Mouse (Mus musculus) spleen, postnatal 10 days (tissue): Measurements from ENCODE around the gene Ppp3ca.
A peak's percentile ranks its signal among the peaks of the same experiment; 100 is the strongest.

Source experiments
- DNase-seq, 2 experiments: peaks; one replicate each; pipeline ENCODE4 v3.0.0; 2021 to 2022; ENCODE audit warnings: low spot score in 2 of 2

Ppp3ca gene

DNA sequence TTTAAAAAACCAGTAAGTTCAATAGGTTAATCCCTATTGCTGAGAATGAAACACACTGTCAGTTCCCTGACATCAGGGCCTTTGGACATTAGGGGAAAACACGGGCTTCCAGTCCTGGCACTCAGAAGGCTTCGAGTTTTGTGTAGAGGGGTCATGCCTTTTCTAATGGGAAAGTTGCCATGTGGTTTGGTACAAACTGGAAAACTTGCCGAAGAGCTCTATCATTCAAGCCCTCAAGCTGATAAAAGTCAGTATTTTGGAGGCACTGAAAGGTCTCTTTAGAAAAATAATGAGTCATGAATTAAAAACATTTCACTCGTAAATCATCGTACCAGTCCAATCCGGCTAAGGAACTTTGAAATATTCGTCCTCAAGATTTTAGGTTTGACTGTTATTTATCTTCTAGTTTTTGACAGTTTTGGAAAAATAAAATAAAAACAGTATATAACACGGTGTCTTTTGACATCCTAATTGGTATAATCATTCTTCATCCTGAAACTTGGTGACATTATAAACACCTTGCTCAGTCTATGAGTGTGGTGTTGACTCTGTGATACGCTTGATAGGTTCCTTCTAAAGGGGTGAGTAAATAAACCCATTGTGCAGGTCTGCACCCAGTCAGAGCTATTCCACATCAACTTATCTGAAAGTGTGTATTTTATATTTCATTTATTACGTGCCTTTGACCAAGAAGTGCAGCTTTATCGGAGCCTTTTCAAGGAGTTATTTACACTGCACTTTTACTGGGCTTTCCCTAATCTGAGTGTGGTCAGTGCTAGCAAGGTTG, 192.3 kb downstream of the Ppp3ca start:
- no peak for DNase-seq

DNA sequence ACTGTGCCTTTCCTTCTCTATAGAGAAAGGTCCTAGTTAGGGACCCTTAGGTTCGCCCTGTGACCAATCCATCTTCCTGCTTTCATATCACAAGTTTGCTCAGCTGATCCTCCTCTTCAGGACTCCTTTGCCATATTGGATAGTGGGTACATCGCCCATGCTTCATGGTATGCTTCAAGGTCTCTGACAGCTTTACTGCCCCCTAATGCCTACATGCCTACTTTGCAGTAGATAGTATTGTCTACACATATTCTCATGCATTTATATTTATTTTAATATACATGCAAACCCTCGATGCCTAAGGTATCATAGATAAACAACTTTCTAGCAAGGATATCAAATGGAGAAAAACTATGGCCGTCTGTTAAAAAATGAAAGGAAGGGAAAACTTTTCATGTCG, 193.2 kb downstream of the Ppp3ca start:
- no peak for DNase-seq

DNA sequence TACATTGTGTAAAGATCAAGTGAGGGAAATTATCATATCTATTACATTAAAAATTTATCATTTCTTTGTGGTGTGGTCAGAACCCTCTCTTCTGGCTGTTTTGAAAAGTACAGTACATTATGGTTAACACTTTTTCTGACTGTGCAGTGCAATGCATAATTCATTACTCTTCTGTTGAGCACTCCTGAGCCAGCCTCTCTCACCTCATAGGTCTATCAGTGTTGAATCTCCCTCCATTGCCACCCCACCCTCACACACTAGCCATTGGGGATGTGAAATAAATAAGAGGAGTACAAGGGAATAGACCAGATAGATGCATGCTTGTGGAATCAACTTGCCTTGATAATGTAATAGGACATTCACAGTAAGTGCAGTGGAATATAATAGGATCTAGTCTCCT, 194.4 kb downstream of the Ppp3ca start:
- DNase-seq = no peak

DNA sequence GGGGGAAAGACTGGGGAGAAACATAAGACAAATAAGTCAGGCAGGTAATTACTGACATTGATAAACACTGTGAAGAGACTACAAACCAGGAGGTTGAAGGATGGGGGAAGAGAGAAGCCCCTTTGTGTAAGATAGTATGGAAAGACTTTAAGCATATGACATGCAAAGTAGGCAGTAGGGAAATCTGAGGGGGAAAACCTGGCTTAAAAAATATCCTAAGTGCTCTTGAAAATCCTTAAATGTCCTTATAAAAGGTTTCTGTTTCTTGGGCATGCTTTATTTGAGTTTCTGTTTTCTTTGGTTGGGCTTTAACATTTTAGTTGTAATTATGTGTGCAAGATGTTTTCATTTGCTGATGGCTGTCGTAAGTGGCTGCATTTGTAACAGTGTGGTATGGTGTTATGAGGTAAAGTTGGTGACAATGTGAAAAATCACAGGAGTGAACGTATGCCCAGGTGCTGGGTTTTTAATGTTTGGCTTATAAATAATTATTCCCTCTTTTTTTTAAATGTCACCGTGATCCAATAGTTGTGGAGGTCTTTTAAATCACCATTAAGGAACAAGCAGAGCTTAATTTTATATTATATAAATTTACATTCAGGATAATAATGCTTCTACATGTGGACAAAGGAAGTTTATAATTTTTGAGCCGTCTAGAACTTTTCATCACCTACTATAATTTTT, 195.4 kb downstream of the Ppp3ca start:
- no peak for DNase-seq

DNA sequence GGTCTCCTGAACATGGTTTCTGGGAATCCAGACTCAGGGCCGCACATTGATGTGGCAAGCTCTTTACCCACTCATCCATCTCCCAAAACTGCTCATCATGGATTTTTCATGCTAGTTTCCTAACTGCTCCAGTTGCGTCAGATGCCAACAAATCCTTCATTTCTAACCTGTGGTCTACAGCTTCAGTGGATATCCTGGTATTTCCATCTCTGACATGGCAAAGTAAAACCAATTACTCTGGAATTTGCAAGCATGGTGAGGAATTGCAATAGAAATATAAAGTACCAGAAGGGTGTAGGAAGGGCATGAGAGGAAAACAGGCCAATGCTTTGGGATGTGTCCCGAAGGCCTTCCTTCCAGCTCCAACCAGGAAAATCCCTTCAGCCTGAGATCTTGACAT, 196.2 kb downstream of the Ppp3ca start:
- no peak for DNase-seq

DNA sequence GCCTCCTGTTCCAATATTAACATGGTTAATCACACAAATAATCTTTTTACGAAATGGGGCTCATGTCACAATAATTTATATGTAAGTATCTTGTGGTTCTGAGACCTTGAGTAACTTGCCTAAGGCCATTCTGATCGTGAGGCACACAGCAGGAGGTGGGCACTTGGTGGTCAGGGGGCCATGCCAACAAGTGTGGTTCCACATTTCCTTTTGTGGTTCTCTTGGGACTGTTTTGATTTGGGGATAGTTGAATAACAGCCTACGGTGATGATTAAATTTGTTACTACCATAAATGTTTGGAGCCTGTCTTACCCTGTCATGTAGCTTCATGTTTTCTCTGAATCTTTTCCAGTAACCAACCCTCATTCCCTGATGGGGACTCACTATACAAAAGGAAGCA, 196.6 kb downstream of the Ppp3ca start:
- DNase-seq = no peak

DNA sequence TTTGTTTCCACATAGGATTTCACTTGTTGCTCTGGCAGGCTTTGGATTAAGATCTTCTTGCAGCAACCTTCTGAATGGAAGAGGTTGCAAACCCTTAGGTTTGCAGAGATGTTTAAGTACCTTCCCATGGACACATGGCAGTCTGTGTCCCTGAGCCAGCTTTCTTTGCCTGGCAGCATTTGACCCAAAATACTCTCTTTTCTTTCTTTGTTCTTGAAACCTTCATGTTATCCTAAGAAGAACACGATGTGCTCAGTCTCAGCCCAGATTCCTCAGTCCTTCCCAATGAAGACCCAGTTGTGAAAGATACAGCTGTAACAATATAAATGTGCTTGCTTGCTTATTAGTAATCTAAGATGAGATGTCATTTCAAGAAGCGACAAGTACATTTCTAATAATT, 197.4 kb downstream of the Ppp3ca start:
- DNase-seq = no peak

DNA sequence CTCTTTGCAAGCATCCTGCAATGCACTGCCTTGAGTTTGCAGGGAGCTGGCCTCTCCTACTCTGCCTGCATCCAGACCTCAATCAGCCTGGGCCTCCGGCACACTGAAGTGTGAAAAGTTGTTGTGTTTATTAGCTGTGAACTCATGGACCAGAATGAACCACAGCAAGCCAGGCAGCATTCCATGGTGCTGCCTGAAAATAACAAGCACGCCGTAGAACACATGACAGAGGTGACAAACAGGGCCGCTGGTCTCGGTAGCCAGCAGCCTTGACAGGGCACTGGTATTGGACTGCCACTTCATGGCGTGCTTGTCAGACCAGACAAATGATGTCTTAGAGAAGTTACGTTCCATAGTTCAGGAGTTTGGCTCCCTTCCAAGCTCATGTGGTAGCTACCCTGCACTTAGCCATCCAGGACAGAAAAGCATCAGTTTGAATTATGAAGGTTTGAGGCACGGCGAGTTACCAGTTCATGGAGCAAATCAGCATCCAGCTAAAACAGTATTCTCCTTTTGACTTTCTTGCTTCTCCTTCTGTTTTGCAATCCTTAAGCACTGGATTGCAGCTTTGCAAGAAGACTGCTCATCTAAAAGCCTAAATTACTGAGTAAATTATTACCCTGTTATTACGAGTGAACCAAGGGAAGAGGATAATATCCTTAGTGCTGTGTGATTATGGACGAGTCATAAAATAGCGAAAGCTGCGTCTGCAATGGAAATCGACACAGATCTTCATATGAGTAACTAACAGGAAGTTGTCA, 202.0 kb downstream of the Ppp3ca start:
- no peak for DNase-seq

DNA sequence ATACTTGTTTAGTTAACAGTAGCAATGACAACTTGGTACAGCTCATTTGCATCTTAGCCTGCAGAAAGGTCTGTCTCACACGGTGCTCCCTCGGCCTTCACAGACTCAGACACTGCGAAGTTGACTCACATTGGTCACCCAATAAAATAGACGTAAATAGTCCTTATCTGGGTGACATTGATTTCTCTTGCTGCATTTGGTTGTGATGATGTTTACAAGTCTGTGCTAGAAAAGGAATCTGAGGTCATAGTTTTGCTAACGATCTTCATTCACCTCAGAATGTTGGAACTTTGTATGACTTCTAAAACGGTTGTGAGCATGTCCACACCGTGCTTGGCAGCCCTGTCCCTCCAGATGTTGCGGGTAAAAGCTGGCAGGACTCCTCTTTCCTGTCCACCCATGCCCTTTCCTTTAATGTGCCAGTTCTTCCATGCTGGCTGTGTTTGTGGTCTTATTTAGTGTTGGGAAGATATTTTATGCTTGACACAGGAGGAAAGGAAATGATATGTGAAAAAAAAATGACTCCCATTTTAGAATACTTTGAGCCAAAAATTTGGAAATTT, 202.7 kb downstream of the Ppp3ca start:
- no peak for DNase-seq

DNA sequence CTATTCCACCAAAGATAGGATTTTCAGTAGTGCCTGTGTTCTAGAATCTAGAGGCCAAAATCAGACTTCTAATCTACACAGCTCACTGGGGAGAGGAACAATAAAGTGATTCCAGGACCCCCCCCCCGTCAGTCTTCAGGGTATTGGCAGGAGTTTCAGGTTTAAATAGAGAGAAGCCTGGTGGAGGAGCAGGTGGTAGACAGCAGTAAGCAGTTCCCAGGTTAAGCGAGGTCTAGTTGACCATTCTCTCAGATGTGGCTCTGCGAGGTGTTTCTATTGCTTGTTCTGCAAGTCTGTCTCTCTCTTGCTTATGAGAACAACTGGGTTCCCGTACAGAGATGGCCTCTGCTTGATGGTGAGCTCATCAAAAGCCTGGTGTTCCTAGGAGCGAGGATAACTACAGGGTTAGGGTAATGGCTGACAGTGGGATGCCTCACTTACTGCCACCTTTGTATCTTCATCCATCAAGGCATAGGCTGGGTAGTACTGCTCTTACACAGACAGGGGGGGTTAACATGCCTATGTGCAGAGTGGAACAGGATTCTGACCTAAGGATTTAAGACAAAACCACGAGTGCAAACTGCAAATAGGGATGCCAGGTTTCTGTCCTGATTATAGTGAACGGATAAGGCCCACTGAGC, 204.0 kb downstream of the Ppp3ca start:
- DNase-seq = no peak

DNA sequence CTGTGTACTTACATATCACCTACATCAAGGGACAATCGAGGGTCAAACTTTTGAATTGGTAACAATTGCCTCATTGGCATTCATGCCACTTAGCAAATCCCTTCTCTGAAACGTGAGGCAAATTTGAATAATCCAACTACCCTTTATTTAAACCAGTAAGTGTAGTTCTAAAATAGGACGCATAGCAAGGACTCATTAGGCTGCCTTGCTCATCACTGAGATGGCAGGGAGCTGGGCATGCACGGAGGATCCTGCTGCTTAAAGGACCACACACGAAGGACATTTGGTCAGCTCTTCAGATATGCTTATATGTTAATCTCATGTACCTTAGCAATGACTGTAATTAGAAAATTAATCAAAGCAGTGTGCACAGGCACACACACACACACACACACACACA, 204.6 kb downstream of the Ppp3ca start:
- DNase-seq = no peak

DNA sequence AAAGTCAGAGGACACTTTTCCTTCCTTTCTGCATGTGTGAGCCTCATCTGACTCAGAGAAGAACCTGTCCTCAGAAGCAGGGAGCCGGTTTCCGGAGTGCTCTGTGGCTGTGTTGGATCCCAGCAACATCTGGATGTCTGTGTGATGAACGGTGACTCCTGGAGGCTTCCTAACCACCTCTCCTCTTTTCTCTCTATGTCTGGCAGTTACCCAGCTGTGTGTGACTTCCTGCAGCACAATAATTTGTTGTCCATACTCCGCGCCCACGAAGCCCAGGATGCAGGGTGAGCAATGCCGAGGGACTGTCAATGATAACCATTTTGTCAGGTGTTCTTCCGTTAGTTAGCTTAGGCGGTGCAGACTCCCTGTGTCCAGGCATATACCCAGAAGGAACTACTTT, 217.8 kb downstream of the Ppp3ca start:
- no peak for DNase-seq

DNA sequence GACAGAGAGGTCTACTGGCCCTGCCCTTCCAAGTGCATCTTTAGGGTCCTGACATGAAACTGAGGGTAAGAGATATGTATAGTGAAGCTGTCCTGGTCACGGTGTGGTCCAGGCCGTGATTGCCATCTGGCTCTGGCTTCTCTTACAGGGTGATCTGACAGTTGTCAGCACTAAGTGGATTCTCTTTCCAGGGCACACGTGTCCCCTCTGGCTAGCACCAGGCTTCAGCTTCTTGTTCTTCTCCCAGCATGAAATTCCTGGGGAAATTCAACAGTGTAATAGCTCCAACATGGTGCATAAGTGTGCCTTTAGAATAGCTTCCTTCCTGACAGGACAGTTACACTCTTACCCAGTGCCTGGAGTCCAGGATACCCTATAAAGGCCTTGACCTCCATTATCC, 222.2 kb downstream of the Ppp3ca start:
- DNase-seq = no peak

DNA sequence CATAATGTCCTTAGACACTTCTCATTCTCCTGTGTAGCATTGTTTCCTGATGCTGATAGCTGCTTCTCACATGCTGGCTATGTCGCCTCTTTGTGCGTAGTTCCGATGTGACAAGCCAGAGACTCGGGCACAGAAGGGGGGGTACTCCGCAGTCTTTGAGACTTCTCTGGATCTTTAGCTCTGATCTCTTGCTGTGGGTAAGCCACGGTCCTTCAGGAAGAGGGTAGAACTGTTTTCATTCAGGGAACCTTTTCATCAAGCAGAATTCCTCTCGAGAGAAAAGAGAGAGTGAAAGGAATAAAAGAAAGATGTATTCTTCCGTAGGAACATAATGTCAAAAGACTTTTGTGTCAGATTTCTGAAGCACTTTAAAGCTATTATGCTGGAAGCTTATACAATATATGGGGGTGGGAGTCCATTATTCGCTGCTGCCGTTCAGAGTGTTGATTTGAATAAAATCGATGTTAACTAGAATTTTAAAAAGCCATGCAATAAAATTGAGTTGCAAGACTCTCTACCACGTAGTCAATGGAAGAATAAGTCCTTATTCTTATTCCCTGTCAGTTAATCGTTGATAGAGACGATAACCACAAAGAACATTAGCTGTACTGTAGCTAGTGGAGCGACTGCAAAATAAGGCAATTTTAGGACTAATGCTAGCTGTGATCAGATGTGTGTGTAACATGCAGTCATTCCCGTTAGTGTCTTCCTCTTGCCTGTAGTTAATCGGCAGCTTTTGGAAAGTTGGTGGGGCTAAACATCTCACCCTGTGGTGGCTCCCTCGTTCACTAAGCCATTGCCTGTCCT, 223.9 kb downstream of the Ppp3ca start:
- DNase-seq = no peak

DNA sequence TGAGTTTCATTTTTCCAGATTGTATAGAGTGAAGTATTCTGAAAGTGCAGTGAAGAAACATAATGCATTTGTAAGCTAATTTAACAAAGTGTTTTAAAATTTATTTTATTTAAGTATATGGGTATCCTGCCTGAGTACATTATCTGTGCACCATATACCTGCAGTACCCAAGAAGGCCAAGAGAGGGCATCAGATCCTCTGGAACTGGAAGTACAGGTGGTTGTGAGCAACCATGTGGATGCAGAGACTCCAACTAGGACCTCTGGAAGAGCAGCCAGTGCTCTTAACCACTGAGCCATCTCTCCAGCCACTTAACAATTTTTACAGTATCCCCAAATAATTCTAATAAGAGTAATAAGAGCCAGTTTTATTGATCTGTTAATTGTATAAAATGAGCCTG, 225.6 kb downstream of the Ppp3ca start:
- peak; percentile 19 to 56 for DNase-seq

DNA sequence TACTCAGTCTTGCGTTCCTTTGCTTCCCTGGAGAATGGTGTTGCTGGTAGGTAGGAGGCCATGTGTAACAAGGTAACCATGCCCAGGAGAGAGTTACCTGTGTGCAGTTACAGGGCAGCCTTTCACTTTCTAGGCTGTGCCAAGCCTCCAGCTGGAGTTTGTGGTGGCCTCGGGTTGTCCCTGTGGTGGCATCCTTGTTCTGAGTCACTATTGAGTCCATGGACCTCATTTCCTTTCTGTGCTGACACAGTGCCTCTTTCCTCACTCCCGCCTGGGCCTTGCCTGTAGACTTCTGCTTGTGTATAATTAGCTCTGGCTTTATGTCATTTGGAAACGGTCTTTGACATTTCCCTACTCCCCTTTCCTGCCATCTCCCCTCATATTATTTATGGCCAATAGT, 226.4 kb downstream of the Ppp3ca start:
- DNase-seq = no peak

DNA sequence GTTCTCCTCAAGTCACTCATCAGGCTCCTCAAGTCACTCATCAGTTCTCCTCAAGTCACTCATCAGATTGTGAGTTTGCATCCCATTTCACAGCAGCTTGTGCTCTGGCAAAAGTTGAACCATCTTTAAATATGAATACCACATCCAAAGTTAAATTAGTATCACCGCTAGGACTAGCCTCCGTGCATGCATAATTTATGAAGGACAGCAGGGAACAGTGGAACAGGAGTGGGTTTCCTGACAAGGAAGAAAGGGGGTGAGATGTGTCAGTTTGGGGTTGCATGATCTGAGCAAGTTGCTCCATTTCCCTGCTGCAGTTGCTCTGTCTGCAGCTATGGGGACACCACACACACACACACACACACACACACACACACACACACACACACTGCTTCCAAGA, 229.8 kb downstream of the Ppp3ca start:
- DNase-seq = no peak

DNA sequence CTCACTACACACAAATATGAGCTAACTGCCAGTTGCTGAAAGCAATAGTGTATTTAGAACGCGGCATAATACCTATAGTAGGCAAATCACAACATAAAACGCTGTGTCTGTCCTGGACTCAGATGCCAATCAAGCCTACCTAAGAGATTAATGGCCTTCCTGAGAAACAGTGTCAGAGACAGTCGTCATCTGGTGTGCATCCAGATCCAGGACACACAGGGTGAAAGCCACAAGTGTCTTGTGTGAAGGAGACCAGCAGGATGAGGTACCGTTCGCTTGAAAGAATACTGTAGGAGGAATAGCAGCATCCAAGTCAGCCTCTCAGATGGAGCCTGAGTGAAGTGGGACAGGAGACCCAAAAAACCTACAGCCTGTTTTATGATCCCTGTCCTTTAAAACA, 231.1 kb downstream of the Ppp3ca start:
- no peak for DNase-seq

DNA sequence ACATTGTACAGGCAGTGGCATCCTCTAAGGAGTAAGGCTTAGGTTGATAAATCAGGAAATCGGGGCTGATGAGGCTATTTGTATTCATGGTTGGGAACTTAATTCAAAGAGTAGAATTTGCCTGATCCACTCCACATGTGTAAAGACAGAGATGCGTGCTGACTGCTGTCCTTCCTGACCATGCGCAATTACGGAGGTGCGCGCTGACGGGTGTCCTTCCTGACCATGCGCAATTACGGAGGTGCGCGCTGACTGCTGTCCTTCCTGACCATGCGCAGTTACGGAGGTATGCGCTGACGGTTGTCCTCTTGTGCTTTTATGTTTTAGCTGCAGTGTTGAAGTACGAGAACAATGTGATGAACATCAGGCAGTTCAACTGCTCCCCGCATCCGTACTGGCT, 232.9 kb downstream of the Ppp3ca start:
- no peak for DNase-seq

DNA sequence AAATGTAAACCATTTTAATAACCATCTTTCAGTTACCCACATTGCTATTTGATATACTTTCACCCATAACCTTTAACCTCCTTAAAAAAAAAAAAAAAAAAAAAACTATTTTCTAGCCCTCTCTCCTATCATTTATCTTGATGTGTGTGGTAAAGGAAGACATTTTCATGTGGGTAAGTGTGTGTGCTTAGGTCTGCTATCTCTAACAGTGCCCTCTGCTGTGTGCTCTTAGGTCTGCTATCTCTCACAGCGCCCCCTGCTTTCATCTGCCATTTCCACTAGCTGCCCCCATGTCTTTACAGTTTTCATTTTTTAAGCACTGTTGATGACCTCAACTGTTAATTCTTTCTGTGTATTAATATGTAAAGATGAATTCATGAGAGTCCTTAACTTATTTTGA, 235.7 kb downstream of the Ppp3ca start:
- DNase-seq = peak in 1 of 2 experiments; percentile 50

DNA sequence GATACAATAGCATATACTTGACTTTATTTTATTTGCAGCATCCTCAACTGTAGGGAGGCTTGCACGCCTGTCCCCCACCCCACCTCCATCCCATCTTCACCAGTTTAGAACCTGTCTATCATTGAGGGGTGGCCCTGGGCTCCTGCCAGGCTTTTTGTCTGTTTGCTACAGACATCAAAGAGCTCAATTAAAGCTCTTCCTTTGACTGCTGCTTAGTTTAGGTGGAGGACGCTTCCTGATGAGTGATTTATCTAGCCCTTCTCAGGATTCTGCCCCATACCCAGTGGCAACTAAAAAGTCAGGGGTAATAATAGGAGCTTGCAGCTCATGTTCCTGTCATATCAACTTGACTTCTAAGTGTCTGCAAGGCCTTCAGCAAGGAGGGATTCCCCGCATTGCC, 239.6 kb downstream of the Ppp3ca start:
- DNase-seq = no peak
